Mouse (Mus musculus) adrenal gland, adult (tissue): ENCODE data around the gene Prrt3.

ENCODE experiments used
- DNase-seq, 2 experiments: peaks; one replicate each; pipeline ENCODE4 v3.0.0; 2022 to 2023; ENCODE audit warnings: low spot score in 1 of 2; ENCODE audit not compliant: inconsistent age in 2 of 2

Gene Prrt3

DNA sequence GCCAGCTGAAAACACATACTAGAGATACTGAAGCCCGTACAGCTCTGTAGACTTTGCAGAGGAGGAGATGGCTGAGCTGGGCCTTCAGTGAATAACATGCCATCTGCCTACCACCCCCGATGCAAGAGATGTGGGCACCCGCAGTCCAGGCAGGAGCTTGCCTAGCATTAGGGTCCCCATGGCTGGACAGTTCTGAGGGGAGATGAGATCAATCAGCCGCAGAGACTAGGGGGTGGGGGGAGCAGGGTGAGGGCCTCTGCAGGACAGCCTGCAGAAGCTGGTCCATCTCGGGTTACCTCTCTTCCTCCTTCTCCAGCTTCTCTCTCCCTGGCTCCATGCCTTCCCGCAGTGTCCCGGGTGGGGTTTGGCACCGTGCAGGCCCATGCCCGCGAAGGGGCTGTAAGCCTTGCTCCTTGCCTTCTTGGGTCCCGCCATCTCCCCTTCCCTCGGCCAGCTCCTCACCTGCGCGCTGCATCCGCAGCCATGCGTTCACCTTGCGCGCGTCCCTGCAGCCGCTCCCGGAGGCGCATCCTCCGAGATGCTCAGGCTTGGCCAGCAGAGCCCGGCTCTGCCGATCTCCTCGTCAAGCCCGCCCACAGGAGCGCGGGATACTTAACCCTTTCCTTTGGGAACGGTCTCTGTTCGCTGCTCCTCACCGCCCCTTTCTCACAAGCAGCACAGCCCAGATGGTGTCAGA lies at the start of gene Prrt3:
TSS of gene Prrt3 (minus strand) at position 544 of the 697 bp plus-strand sequence.
- no peak for DNase-seq

DNA sequence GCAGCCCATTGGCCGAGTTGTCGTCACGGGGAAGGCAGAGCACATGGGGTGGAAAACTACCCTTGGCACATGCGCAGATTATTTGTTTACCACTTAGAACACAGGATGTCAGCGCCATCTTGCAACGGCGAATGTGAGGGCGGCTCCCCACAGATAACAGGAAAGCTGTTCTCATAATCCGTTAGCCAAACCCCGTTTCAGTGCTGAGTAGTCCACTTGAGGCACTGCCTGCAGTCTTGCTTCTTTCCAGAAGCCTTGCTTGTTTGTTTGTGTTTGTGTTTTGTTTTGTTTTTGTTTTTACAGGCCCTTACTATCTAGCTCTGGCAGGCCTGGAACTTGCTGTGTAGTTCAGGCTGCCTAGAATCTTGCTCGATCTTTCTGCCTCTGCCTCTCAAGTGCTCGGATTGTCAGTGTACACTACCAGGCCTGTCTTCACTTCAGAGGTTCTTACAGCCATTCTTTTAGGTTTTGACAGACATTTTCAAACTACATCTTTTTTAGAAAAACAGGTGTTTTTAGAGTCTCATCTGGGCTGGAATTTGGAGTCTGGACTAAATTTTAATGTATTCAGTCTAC lies 42.3 kb upstream of the Prrt3 start:
- no peak for DNase-seq

DNA sequence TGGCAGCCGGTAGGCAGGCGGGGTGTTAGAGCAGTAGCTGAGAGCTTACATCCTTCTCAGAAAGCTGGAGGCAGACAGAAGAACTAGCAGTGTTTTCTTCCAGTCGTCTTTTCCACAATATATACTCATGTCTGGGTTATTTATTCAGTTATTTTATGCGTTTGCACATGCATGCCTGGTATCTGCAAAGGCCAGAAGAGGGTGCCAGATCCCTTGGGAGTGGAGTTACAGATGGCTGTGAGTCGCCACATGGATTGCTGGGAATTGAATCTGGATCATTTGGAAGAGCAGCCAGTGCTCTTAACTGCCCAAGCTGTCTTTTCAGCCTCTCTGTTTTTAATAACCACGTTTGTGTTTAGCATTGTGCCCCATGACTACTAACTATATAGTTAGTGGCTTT lies 39.9 kb upstream of the Prrt3 start:
- no peak for DNase-seq

DNA sequence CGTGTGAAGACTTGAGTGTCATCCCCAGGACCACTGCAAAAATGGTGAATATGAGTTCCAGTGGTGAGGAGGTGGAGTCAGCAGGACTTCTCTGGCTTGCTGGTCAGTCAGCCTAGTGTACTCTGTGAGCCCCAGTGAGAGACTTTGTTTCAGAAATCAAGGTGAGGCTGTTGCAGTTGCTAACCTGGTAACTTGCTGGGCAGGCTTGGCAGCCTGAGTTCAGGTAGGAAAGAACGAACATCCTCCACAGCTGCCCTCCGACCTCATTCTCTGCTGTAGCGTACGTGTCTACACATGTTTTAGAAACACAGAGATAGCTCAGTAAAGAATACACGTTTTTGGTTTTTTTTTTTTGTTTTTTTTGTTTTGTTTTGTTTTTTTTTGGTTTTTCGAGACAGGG lies 33.2 kb upstream of the Prrt3 start:
- DNase-seq: no peak

DNA sequence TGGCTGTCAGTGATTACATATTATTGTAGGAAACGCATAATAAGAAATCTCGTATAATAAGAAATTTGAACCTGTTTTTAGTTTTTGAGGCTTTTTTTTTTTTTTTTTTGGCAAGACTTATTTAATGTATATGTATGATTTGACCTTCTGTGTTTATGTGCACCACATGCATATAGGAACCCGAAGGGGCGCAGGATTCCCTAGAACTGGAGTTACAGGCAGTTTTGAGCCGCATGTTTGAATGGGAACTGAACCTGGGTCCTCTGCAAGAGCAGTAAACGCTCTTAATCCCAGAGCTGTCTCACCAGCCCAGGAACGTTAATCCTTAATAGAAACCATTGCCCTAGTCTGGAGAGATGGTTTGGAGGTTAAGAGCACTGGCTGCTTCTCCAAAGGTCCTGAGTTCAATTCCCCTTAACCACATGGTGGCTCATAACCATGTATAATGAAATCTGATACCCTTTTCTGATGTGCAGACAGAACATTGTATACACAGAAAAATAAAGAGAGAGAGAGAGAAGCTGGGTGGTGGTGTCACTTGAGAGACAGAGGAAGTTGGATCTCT lies 30.2 kb upstream of the Prrt3 start:
- no peak for DNase-seq

DNA sequence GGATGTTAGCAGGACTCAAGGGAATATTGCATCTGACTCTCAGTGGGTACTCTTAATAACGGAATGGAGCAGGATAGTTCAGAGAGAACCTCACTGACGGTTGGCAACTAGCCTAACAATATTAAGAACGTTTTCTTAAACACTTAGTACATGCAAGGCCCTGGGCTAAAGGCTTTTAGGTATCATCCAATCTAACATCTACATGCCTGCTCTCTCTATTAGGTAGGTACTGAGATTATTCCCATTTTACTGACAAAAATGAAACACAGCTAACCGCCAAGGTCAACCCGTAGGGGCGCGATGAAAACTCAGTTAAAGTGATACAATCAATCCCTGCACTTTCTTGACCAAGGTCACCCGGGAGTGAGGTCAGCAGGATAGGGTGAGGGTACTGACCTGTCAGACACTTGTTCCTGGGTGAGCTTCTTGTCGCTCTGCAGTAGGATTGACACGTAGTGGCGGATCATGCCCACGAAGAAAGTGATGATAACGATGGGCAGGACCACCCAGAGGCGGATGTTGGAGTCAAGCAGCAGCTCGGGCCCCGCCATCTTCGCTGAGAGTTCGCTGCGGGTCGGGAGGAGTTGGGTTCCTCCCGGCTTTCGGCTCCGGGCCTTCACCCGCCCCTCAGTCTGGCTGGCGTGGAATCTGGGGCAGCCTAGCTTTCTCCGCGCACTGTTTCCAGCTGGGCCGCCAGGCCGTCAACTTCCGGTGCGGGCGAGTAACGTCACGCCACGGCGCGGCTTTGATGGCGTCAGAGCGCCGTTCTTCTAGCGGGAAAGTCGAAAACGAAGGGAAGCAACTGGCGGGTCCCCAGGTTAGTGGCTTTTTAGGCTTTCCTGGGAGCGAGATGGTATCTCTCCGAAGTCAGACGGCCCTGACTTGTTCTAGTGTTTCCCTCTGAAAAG lies 29.5 kb upstream of the Prrt3 start, which contains the start of the genes Emc3 and Fancd2:
TSS of gene Emc3 (minus strand) at position 721 of the 908 bp plus-strand sequence.
TSS of gene Fancd2 (plus strand) at position 751 of the 908 bp plus-strand sequence.
- peak; percentile 89 to 98 for DNase-seq

DNA sequence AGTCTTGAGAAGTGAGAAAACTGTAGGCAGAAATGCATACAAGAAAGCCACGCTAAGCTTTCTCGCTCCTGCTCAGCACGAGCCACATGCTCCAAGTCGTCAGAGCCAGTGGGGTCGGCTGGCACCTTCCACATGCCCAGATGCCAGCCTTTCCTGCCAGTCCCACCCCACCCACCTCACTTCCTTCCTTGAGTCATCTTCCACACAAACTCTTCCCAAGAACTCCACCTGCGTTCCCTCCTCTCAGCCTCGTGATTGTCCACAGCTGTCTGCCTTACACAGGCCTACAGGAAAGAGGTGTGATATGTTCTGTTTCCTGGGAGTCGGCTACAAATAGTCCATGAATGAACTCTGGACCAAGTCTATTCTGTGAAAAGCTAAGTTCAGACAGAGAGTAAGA lies 21.7 kb upstream of the Prrt3 start:
- no peak for DNase-seq

DNA sequence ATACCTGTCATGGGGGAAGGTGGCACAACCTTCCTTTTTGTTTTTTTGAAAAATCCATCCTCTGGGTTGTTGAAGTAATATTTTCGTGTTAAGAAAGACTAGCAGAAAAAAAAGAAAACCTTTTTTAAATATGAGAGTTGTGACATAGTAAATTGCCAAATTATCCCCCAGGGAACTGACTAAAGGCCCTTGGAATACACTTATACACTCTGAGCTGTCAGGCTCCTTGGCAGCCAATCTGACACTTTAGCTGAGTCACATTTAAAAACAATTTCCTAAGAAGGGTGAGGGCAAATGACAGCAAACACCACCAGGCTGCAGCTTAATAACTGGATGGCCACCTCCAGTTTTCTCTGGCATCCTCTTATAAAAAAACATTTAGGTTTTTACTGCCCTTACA lies 20.6 kb upstream of the Prrt3 start:
- DNase-seq: peak in 1 of 2 experiments; percentile 51

DNA sequence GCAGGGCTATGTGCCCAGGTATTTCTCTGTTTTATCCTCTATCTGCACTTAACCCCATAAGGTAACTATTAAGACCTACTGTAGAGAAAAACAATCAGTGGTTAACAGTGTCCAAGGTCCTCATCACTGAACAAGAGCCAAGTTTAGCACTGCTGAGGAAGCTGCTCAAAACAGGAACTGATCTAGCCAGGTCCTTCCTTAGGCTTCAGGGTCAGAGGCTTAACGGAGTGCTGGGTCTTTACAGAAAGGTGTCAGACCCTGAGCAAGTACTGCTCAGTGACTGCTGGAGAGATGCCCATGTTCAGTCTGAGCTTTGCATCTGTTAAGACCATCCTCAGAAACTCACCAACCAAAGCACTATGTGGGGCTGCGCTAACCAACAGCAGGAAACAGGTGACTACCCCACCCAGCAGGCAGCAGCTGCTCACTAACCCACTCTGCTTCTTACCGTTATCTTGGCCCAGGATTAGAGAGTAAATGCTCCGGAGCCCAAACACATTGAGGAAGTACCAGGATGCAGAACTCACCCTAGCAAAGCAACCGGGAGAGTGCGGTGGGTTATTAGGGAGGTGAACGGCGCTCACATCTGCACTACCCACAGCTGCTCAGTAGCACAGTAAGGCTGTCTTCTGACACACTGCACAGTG lies 15.8 kb upstream of the Prrt3 start:
- no peak for DNase-seq

DNA sequence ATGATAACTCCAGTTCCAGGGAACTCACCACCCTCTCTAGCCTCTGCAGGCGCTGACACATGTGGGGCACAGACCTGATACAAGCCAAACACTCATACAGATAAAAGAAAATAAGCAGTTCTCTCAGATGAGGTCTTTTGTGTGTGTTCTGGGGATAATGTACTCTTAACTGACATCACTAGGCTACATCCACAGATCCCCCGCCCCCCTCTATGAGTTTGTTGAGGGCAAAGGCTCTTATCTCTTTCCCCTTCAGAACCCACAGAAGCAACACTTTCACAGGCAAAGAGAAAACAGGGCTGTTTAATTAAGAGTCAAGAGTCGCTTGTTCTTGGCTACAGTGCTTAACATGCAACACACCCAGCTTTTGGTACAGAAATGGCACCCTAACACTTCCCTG lies 12.9 kb upstream of the Prrt3 start:
- no peak for DNase-seq

DNA sequence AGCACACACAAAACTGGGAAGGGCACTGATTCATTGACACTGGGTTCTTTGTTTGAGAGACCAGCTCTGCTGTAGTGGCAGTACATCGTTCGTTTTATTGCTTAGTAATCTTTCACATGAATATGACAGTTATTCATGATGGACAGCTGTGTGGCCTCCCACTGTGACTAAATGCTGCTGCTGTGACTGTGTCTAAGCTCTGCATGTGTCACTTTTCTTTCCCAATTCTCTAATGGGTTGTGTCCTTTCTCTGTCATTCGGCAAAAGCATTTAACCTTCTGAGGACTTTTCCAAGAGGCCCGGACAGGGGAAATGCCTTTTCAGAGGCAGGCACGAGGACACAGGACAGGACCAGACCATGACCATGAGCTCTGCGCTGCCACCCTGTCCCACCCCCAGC lies 12.2 kb upstream of the Prrt3 start:
- peak in 1 of 2 experiments; percentile 72 for DNase-seq

DNA sequence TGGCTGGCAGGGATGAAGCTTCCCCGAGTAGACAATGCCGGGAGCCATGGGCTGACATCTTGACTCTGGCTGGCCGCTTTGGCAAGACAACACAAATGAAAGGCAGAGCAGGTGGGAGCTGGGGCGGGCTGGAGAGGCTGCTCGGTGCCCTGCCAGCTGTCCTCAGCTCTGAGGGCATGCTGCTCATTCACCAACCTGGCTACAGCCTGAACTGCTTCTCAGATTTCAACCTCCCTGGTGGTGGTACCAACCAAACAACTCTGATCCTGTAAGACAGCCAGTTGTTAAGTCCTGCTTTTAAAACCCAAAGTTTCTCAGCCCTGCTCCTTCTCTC lies 7.2 kb upstream of the Prrt3 start:
- DNase-seq: no peak

DNA sequence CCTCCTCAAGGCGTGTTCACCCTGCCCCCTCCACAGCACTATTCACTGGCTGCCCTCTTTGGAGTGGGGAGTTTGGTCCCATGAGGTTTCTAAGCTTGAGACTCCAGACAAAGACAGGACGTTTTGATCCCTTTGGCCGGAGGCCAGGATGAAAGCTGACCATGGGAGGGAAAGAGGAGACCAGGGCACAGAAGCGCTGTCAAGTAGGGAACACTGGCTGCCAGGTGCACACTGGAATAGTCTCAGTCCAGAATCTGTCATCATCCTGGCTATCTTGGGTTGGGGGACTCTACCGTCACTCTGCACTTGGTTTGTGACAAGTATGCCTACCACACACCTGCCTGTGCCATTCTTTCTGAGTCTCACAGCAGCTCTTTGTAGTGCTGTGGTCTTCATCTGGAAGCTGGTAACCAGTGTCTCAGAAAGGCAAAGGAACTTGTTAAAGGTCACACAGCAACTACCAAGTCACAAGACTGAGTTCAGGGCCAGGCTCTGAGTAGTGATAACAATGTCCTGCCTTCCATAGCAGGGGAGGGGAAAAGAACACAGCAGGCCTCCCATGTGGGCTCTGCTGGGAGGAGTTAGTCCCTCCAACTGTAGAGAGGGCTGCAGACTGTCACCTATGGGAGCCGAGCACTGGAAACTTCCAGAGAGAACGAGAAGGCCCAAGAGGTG lies 6.7 kb upstream of the Prrt3 start:
- DNase-seq: no peak

DNA sequence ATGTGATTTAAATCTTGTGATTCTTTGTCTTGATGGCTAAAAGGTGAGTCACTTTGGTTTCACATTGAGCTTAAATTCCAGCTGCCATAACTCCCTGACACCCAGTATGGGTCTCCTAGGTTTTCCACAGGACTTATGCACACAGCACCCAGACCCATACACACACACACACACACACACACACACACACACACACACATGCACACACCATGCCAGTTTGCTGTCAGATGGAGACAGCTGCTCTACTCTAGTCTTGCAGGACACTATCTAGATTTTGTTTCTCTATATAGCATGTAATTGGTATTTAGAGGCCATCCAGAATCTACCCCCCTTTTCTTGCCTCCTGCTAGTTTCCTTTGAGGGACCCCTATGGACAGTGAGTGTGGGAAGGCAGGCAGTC lies 5.4 kb upstream of the Prrt3 start:
- no peak for DNase-seq

DNA sequence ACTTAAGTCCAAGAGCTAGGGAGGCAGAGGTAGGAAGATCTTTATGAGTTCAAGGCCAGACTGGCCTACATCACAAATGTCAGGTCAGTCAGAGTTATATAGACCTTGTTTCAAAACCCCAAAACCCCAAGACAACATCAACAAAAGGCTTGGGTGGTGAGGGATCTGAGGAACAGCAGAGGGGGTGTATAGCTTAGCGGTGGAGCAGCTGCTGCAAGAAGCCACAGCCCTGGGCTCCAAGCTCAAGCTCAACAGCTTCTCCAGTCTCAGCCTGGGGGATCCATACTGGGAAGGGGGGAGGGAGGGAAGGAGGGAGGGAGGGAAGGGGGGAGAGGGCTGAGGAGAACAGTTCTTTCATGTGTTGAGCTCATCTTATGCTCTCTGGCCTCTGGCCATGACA lies 4.0 kb upstream of the Prrt3 start:
- no peak for DNase-seq

DNA sequence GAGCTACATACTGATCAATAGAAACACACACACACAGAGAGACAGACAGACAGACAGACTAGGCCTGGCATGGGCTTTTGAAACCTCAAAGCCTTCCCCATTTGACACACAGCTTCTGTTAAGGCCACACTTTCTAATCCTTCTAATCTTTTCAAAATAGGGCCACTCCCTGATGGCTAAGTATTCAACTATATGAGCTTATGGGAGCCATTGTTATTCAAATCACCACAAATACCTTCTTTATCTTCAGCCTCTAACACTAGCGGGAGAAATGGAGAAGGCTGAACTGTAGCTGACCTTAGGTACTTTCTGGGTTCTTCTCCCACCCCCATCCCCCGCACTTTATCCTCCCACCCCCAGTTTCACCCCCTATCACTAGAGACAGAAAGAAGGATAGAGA lies 1.1 kb upstream of the Prrt3 start:
- no peak for DNase-seq

DNA sequence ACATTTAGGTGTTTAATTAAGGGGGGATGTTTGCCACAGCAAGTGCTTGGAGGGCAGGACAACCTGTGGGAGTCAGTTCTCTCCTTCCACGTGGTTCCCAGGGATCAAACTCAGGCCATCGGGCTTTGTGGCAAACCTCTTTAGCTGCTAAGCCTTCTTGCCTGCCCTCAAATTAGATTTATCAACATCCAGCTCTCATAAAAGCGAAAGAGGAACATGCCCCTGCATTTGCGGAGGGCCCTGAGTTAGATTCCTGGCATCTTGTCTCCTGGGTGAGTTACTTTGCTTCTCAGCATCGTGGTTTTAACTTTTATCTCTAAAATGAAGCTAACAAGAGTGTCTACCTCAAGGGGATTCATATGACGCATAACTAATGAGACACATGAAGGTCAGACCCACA lies 2.4 kb downstream of the Prrt3 start:
- no peak for DNase-seq

DNA sequence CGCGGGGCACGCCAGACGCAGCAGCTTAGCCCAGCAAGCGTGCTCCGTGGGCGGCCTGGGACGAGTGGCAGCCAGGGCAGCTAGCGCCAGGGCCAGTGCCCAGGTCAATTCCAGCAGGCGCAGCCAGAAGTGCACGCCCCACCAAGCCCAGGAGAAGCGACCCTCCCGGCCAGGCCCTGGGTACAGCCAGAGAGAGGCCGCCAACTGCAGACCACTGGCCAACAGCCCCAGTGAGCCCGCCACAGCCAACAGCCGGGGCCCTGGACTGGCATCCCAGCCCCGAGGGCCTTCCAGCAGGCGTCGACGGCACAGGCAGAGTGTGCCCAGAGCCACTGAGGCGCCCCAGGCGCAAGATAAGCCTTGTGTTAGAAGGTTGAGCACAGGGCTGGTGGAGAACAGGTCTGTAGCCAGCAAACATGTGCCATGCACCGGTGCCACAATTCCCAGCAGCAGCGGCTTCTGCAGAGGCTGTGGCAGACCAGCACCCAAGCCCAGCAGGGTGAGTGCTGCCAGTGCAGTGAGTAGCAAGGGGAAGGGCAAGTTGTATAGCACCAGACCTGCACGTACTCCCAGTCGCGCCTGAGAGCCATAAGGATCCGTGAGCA lies 6.6 kb downstream of the Prrt3 start:
- DNase-seq: no peak

DNA sequence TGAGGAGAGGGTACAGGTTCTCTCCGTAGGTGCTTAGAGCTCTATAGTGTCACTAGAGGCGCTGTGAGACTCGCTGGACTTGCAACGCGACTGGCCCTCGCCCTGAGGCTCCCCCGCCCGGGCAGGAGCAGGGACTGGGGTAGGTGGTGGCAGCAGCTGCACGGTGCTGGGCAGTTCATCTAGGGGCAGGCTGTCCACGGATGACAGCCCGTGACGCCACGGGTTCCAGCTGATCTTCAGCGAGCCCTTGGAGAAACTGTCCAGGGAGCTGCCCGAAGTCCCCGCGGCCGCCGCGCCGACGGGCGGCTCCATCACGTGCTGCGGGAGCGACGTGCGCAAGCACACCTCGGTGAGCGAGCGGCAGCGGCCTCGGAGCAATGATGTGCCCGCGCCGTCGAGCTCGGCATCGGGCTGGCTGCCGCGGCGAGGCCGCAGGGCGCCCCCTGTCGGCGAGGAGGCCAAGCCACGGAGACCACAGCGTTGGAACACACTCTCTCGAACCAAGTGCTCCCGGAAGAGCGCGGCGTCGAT lies 7.4 kb downstream of the Prrt3 start:
- DNase-seq: peak; percentile 80 to 90
